Mouse (Mus musculus) stomach, postnatal 0 days (tissue): Measurements from ENCODE around the gene B3galt5. TPM values are rescaled to one million over a fixed set of nuclear protein-coding genes. Genes with fewer than 3 reads are reported as not detected.

Source experiments
- ATAC-seq: fragments of 200-750 bp; cut with Nextera tagmentation; 2 replicates; pipeline ENCODE4 v1.8.0; 2017; ENCODE audit not compliant: low FRiP score, low TSS enrichment
- DNase-seq: peaks from one replicate; pipeline ENCODE4 v3.0.0-alpha.2; 2016; ENCODE audit warnings: low spot score
- H3K27ac ChIP-seq: fragments of 300-500 bp; sonication (generic); replicated peaks from 2 replicates; pipeline ENCODE4 v1.5.1; 2014; ENCODE audit warnings: mild to moderate bottlenecking, control low read depth
- H3K27me3 ChIP-seq: fragments of 300-500 bp; sonication (generic); 2 replicates; pipeline ENCODE4 v1.6.1; 2014; ENCODE audit warnings: low read length; ENCODE audit not compliant: control insufficient read depth, insufficient read depth
- H3K36me3 ChIP-seq: fragments of 300-500 bp; sonication (generic); 2 replicates; pipeline ENCODE4 v1.6.1; 2014; ENCODE audit warnings: low read length, mixed read lengths; ENCODE audit not compliant: control insufficient read depth, insufficient read depth
- H3K4me1 ChIP-seq: fragments of 300-500 bp; sonication (generic); replicated peaks from 2 replicates; pipeline ENCODE4 v1.6.1; 2014; ENCODE audit warnings: antibody characterized with exemption; ENCODE audit not compliant: control insufficient read depth, insufficient read depth
- H3K4me2 ChIP-seq: fragments of 300-500 bp; sonication (generic); replicated peaks from 2 replicates; pipeline ENCODE4 v1.6.1; 2014; ENCODE audit warnings: low read depth, mild to moderate bottlenecking, control low read depth, moderate library complexity
- H3K4me3 ChIP-seq: fragments of 300-500 bp; sonication (generic); 2 replicates; pipeline ENCODE4 v1.5.1; 2014; ENCODE audit warnings: low read depth, low read length, control low read depth
- H3K9ac ChIP-seq: fragments of 300-500 bp; sonication (generic); 2 replicates; pipeline ENCODE4 v1.6.1; 2014; ENCODE audit warnings: mild to moderate bottlenecking, low read length, control low read depth, mixed read lengths
- H3K9me3 ChIP-seq: fragments of 300-500 bp; sonication (generic); 2 replicates; pipeline ENCODE4 v1.6.1; 2016; ENCODE audit warnings: low read length; ENCODE audit not compliant: control insufficient read depth
- CTCF ChIP-seq: IDR thresholded peaks from 2 replicates; pipeline ENCODE4 v1.5.1; 2016; ENCODE audit warnings: antibody characterized with exemption, low read depth, mild to moderate bottlenecking, moderate library complexity
- EP300 ChIP-seq: optimal IDR thresholded peaks from 2 replicates; pipeline ENCODE3; 2016; ENCODE audit warnings: antibody characterized with exemption
- WGBS: fragments of 180-500 bp; shearing (Covaris S2); extraction: QIAGEN DNeasy Blood & Tissue Kit; methylation state at CpG from one replicate; pipeline ENCODE4 v1.1.7; 2014; 5-methylcytosine and 5-hydroxymethylcytosine counted together
- polyA plus RNA-seq: library from polyadenylated mRNA; unstranded; fragments of >200 nt; fragmentation: Nextera tagmentation; extraction: Ambion mirVana; gene quantifications from 2 replicates; pipeline ENCODE4 v1.2.1, GENCODE M21; 2015

The B3galt5 gene
- polyA plus RNA-seq, 1 experiment from 2014 or later: 8.7 TPM

DNA sequence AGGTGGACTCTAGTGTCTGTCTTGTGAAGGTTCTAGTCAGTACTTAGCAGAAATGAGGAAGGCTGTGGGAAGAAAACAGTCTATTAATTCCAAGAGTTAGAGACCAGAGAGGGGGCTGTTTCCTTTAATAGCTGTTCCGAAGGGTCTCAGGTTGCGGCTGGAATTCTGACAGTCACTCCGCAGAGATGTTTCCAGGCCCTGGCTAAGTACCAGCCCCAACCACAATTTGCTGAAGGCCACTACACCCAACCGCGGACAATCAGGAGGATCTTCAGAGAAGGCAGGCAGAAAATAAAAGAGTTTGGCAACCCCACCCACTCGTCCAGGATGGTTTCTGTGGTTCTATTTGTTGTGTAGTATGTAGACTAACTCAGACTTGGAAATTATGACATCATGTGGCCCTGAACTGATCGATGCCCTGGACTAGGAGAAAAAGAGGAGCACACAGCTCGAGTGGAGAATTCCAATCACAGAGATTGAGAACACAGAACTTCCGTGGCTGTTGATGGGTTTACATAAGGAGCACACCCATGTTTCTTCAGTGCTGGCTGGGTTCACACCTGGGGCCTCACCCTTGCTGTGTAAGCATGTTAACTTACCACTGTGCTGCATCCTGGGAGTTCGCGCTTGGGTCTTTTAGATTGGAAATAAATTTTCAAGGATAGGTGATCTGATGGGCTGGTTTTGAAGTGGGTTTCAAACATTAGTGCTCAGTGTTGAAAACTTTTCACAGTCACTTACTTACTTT is 33.9 kb upstream of the B3galt5 start:
- TF ChIP-seq EP300: no peak
- peak overlapping the region; percentile 60 for H3K4me2 ChIP-seq
- WGBS: 49% methylated on average over 11 of the region's 11 CpGs
- DNase-seq: peak; percentile 41
- H3K9ac ChIP-seq: 0 out of 2 replicates have a peak overlapping the region, but pooled peaks have one; percentile 18
- peak overlapping the region; percentile 84 for H3K27ac ChIP-seq
- peak overlapping the region; percentile 31; the same call in 1 of the 2 replicates for H3K4me3 ChIP-seq
- ATAC-seq: peak; percentile 65; the same call in 1 of the 2 replicates
- no peaks in the 10 kb centered on the region for H3K9me3 ChIP-seq
- H3K36me3 ChIP-seq: no peaks in the 10 kb centered on the region
- H3K4me1 ChIP-seq: 0 out of 2 replicates have a peak, but pooled peaks cover 3% of the 10 kb centered on the region
- H3K27me3 ChIP-seq: no peaks in the 10 kb centered on the region

DNA sequence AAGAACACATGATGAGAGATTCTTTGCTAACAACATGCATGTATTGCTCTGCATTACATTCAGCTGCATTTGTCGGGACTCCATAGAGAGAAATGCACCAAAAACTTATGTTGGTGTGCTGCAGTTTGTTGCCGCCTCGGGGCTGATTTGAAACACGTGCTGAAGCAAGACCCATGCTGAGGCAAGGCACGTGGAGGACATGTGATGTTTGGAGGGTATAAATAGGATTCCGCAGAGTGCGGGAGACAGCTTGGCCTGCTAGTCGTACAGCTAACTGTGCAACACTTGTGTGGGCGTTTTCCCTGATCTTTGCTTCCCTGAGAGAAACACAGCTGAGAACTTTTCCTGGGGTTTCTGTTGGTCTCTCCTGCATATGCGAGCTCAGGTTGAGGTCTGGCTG is 25.8 kb upstream of the B3galt5 start:
- no peak overlapping the region for H3K27ac ChIP-seq

DNA sequence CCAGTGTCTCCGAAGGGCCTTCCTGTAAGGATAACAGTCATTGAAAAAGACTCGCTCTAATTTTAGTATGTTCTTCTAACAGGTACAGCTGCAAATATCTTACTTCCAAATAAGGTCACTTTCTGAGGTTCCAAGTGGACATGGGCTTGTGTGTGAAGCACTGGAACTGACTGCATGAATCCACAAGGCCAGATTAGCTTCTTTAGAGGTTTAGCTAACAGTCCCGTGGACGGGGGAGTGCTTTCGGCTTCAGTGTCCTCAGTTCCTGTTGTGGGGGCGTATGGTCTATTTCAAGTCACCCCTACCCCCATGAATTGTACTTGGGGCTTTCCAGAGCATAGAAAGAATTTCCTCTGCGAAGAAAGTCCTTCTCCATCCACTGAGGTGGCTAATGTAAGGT is 24.7 kb upstream of the B3galt5 start:
- no peaks in the 10 kb centered on the region for H3K9me3 ChIP-seq
- no peaks in the 10 kb centered on the region for H3K36me3 ChIP-seq
- TF ChIP-seq EP300 (no peak), CTCF (no peak)
- 75% methylated on average over 7 of the region's 7 CpGs for WGBS
- H3K27me3 ChIP-seq: no peaks in the 10 kb centered on the region
- no peak overlapping the region for H3K9ac ChIP-seq
- no peak overlapping the region for H3K4me3 ChIP-seq
- DNase-seq: no peak
- H3K27ac ChIP-seq: peak overlapping the region; percentile 35; the same call in 1 of the 2 replicates
- H3K4me1 ChIP-seq: peaks cover 2% of the 10 kb centered on the region; the same call in 1 of the 2 replicates
- H3K4me2 ChIP-seq: no peak overlapping the region
- no peak for ATAC-seq

More for the DNA sequence above, 25.8 kb upstream of the B3galt5 start:
- Histone ChIP-seq H3K9ac (no peak overlapping the region), H3K36me3 (no peaks in the 10 kb centered on the region), H3K4me1 (peaks cover 2% of the 10 kb centered on the region; the same call in 1 of the 2 replicates), H3K9me3 (no peaks in the 10 kb centered on the region), H3K27me3 (no peaks in the 10 kb centered on the region), H3K4me2 (no peak overlapping the region), H3K4me3 (no peak overlapping the region)
- ATAC-seq: no peak
- 82% methylated on average over 10 of the region's 10 CpGs for WGBS
- DNase-seq: no peak
- no peak for TF ChIP-seq EP300
- TF ChIP-seq CTCF: no peak

DNA sequence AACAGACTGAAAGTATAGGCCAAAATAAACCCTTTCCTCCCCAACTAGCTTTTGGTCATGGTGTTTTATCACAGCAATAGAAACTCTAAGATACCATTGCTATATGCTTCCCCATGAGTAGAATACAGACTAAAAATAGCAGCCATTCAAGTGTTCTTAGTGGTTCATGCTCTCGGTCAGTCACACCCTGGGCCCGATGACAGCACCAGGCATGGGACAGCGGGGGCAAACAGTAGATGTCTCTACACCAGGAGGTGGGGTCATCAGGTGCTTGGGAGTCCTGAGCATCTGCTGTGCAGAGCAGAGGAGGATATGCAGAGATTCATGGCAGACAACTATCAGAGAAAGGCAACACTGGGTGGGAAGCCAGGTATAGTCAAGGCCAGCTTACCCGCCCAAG is 22.6 kb upstream of the B3galt5 start:
- no peak overlapping the region for H3K4me3 ChIP-seq
- TF ChIP-seq EP300: no peak
- no peak for TF ChIP-seq CTCF

DNA sequence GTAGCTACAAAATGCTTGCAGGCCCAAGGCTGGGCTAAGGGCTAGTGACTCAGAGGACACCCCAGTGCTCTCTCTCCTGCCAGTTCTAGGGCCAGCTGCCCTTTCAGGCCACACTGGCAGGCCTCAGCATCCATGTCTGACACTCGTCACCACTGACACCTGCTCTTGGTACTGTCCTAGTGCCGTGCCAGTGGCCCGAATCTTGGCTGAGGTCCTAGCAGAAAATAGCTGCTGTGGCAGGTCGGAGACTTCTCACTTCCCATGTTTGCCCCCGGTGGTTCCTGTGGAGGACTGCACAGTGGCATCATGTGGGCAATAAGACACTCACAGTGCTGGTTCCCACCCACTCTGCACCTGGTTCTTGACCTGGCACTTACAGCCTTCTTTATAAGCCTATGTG is 14.1 kb upstream of the B3galt5 start:
- Histone ChIP-seq H3K27ac (no peak overlapping the region), H3K9ac (no peak overlapping the region), H3K36me3 (no peaks in the 10 kb centered on the region), H3K9me3 (no peaks in the 10 kb centered on the region), H3K4me3 (no peak overlapping the region), H3K4me1 (no peaks in the 10 kb centered on the region), H3K4me2 (no peak overlapping the region), H3K27me3 (no peaks in the 10 kb centered on the region)
- DNase-seq (no peak), ATAC-seq (no peak)
- TF ChIP-seq EP300: no peak
- TF ChIP-seq CTCF: peak; percentile 16; the same call in 1 of the 2 replicates
- WGBS: 60% methylated on average over 5 of the region's 5 CpGs

More for the DNA sequence above, 22.6 kb upstream of the B3galt5 start:
- Histone ChIP-seq H3K4me1 (peaks cover 2% of the 10 kb centered on the region; the same call in 1 of the 2 replicates), H3K4me2 (no peak overlapping the region), H3K9me3 (no peaks in the 10 kb centered on the region), H3K36me3 (no peaks in the 10 kb centered on the region), H3K27me3 (no peaks in the 10 kb centered on the region), H3K9ac (no peak overlapping the region), H3K27ac (no peak overlapping the region)
- 89% methylated on average over 4 of the region's 4 CpGs for WGBS
- ATAC-seq (no peak), DNase-seq (no peak)

DNA sequence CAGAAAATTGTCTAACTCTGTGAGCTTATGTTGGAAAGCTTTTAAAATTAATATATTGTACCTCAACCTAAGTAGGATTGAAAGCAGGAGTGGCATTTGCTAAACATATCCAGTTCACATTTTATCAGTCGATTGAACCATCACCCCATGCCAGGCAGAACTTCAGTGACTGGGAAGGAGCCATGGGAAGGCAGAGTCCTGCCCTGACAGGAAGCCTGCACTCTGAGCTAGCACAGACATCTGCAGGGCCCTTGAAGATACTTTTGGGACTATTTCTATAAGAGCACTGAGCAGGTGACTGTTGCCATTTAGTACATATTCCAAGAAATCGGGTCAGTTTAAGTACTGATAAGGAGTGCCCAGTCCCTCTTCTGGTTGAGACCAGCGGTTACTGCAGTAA is 13.6 kb upstream of the B3galt5 start:
- no peak for TF ChIP-seq CTCF
- no peak for TF ChIP-seq EP300
- no peaks in the 10 kb centered on the region for H3K4me1 ChIP-seq
- no peak overlapping the region for H3K4me3 ChIP-seq
- WGBS: 81% methylated on average over 3 of the region's 3 CpGs
- H3K36me3 ChIP-seq: no peaks in the 10 kb centered on the region
- ATAC-seq (no peak), DNase-seq (no peak)
- no peak overlapping the region for H3K27ac ChIP-seq
- H3K9me3 ChIP-seq: no peaks in the 10 kb centered on the region
- no peak overlapping the region for H3K9ac ChIP-seq
- H3K27me3 ChIP-seq: no peaks in the 10 kb centered on the region
- H3K4me2 ChIP-seq: no peak overlapping the region
